Mouse (Mus musculus) megakaryocyte, embryonic 14.5 days (primary cell): ENCODE results near the gene Ctnna3. TPM values are rescaled to one million over a fixed set of nuclear protein-coding genes. Genes with fewer than 3 reads are reported as not detected.
"Not testable (repeated sequence)": the region's sequence is repeated elsewhere in the genome, so short reads cannot be mapped to it uniquely, and the experiment has no call there.

ENCODE experiments used
- H3K27me3 ChIP-seq: replicated peaks from 2 replicates; pipeline ENCODE3; 2012; ENCODE audit warnings: inconsistent platforms
- H3K36me3 ChIP-seq: replicated peaks from 2 replicates; pipeline ENCODE3; 2012; ENCODE audit warnings: low read length, inconsistent platforms, mixed read lengths
- H3K4me1 ChIP-seq: 2 replicates; pipeline ENCODE4 v1.6.1; 2012; ENCODE audit warnings: inconsistent platforms
- H3K4me3 ChIP-seq: replicated peaks from 2 replicates; pipeline ENCODE3; 2012; ENCODE audit warnings: moderate library complexity, mild to moderate bottlenecking, inconsistent platforms
- H3K9me3 ChIP-seq: 2 replicates; pipeline ENCODE4 v1.6.1; 2012; ENCODE audit warnings: inconsistent platforms
- FLI1 ChIP-seq: IDR thresholded peaks from 2 replicates; pipeline ENCODE4 v1.6.1; 2012; ENCODE audit warnings: low read length, inconsistent platforms, mixed read lengths
- GATA1 ChIP-seq: IDR thresholded peaks from 3 replicates; pipeline ENCODE4 v1.6.1; 2012; ENCODE audit warnings: mixed read lengths, low read length, inconsistent platforms, borderline replicate concordance
- polyA plus RNA-seq: library from polyadenylated mRNA; stranded (reverse); fragments of >175 nt; gene quantifications from 2 replicates; pipeline ENCODE4 v1.2.3, GENCODE M21; 2012; ENCODE audit warnings: low replicate concordance; ENCODE audit not compliant: insufficient read depth

The Ctnna3 gene
- polyA plus RNA-seq, 1 experiment = not detected

DNA sequence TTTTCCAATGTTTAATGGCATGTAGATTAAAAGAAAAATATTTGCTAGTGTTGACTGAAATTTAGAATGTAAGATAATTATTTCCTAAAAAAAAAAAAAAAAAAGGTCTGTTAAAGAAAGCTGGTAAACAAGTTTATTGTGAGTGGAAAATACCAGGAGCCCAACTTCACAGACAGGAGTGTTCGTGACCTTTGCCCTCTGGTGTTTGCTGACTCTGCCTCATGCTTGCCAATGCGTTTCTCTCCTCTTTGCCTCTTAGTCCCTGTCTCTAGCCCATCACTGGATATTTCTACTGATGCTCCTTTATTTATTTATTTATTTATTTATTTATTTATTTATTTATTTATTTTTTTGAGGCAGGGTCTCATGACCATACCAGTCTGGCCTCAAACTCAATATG lies 26.3 kb upstream of the Ctnna3 start:
- H3K27me3 ChIP-seq = no peaks in the 10 kb centered on the region
- TF ChIP-seq GATA1 (no peak), FLI1 (no peak)
- no peaks in the 10 kb centered on the region for H3K9me3 ChIP-seq
- H3K4me3 ChIP-seq = no peak overlapping the region
- no peaks in the 10 kb centered on the region for H3K36me3 ChIP-seq
- H3K4me1 ChIP-seq = no peaks in the 10 kb centered on the region

DNA sequence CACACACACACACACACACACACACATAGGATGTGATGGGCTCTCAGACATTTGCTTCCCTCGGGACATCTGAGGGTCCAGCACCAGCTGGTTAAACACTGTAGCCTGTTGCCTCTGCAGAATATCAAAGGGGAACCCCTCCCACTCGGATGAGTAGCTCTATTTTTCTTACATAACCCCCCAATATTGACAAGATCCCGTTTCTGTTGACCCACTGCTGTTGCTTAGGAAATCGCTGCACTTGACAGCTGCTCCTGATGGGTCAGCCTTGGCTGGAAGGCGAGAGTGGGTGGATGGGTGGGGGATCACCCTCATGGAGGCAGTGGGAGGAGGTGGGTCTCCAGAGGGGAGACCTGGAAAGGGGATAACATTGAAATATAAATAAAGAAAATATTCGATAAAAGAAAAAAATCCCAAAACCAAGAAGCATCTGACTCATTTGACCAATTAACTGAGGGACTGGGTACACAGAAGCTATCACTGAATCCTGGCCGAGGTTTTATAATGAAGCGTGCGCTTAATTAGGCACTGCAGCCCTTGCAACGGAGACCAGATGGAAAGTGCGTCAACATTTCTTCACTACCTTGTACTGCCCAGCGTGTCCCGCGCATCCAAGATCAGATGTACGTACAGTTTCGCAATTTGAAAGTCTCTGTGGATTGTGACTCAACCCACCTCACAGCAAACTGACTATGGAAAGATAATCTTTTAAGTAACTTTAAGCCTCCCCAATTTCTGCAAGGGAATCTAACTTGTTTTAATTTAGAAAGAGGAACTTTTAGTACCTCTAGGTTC lies 19.5 kb upstream of the Ctnna3 start:
- no peaks in the 10 kb centered on the region for H3K9me3 ChIP-seq
- H3K4me3 ChIP-seq = no peak overlapping the region
- TF ChIP-seq FLI1 = no peak
- no peak for TF ChIP-seq GATA1
- H3K4me1 ChIP-seq = no peaks in the 10 kb centered on the region
- no peaks in the 10 kb centered on the region for H3K27me3 ChIP-seq
- no peaks in the 10 kb centered on the region for H3K36me3 ChIP-seq

DNA sequence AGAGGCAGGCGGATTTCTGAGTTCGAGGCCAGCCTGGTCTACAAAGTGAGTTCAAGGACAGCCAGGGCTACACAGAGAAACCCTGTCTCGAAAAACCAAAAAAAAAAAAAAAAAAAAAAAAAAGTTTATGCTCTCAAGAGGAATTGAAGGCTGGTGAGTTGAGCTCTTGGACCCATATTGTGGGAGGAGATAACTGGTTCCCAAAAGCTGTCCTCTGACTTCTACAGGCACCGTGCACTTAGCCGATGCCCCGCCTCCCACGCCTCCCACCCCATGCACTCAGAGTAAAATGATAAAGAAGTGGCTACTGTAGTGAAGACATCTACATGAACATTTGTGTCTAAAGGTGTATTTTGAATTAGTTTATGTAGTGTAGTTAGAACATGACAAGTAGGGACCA lies 18.2 kb upstream of the Ctnna3 start:
- not testable (repeated sequence) for H3K27me3 ChIP-seq, H3K36me3 ChIP-seq, H3K9me3 ChIP-seq, H3K4me3 ChIP-seq, H3K4me1 ChIP-seq

DNA sequence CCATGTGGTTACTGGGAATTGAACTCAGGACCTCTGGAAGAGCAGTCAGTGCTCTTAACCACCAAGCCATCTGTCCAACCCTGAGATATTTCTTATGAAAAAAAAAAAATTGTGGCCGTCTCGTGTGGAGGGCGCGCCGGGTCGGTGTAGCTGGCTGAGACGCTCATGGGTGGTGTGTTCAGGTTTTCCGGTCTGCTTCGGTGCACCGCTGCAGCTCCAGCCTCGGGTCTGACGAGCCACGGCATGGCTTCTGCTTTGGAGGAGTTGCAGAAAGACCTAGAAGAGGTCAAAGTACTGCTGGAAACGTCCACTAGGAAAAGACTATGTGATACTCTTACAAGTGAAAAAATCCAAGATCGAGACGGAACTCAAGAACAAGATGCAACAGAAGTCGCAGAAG lies 17.1 kb upstream of the Ctnna3 start:
- H3K9me3 ChIP-seq = no peaks in the 10 kb centered on the region
- no peak overlapping the region for H3K4me3 ChIP-seq
- peaks cover 3% of the 10 kb centered on the region for H3K27me3 ChIP-seq
- no peaks in the 10 kb centered on the region for H3K36me3 ChIP-seq
- TF ChIP-seq GATA1 (no peak), FLI1 (no peak)
- H3K4me1 ChIP-seq = peaks cover 3% of the 10 kb centered on the region; the same call in 1 of the 2 replicates

- no peak overlapping the region for H3K4me3 ChIP-seq
- H3K27me3 ChIP-seq = peaks cover 7% of the 10 kb centered on the region
- no peak for TF ChIP-seq FLI1
- no peak for TF ChIP-seq GATA1
- no peaks in the 10 kb centered on the region for H3K9me3 ChIP-seq
- no peaks in the 10 kb centered on the region for H3K36me3 ChIP-seq
- peaks cover 3% of the 10 kb centered on the region; the same call in 1 of the 2 replicates for H3K4me1 ChIP-seq
These were observed 14.6 kb upstream of the Ctnna3 start for GRCm38 (mm10) chr10:63415287-63415686.

DNA sequence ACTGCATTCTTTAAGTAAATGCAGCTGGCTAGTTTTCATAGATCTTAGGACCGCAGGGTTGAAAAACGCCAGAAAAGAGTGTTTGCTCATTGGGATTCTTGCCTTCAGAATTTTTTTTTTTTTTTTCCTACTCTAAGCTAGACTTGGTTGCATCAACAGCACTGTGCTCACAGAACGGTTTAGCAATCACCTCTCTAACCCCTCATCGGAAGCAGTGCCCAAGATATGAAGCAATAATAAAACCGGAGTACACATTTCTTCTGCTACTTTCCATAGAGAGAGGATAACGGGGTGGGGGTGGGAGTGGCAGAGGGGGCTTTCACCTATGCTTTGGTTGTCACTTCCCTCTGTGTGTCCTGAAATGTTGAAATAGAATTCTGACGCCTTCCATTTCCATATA lies 14.0 kb upstream of the Ctnna3 start:
- H3K27me3 ChIP-seq = peaks cover 7% of the 10 kb centered on the region
- H3K9me3 ChIP-seq = no peaks in the 10 kb centered on the region
- TF ChIP-seq FLI1 (no peak), GATA1 (no peak)
- H3K36me3 ChIP-seq = no peaks in the 10 kb centered on the region
- H3K4me1 ChIP-seq = peaks cover 3% of the 10 kb centered on the region; the same call in 1 of the 2 replicates
- H3K4me3 ChIP-seq = no peak overlapping the region

DNA sequence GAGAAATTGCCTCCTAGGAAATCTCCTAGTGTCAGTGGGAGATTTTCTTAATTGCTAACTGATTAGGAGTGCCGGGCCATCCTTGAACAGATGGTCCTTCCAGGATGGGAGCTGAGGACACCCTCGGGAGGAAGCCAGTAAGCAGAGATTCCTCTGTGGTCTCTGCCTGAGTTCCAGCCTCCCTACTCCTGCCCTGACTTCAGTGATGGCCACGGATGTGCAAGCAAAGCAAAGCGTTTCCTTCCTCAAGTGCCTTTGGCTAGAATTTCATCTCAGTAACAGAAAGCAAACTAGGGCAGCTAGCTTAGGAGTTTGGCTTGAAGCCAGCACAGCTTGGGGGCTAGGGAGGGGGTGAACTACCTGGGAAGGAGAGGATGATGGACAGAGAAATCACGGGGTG lies 12.8 kb upstream of the Ctnna3 start:
- Histone ChIP-seq H3K4me1 (peaks cover 3% of the 10 kb centered on the region; the same call in 1 of the 2 replicates), H3K4me3 (no peak overlapping the region), H3K36me3 (no peaks in the 10 kb centered on the region), H3K9me3 (no peaks in the 10 kb centered on the region), H3K27me3 (peaks cover 7% of the 10 kb centered on the region)
- no peak for TF ChIP-seq FLI1
- TF ChIP-seq GATA1 = no peak

DNA sequence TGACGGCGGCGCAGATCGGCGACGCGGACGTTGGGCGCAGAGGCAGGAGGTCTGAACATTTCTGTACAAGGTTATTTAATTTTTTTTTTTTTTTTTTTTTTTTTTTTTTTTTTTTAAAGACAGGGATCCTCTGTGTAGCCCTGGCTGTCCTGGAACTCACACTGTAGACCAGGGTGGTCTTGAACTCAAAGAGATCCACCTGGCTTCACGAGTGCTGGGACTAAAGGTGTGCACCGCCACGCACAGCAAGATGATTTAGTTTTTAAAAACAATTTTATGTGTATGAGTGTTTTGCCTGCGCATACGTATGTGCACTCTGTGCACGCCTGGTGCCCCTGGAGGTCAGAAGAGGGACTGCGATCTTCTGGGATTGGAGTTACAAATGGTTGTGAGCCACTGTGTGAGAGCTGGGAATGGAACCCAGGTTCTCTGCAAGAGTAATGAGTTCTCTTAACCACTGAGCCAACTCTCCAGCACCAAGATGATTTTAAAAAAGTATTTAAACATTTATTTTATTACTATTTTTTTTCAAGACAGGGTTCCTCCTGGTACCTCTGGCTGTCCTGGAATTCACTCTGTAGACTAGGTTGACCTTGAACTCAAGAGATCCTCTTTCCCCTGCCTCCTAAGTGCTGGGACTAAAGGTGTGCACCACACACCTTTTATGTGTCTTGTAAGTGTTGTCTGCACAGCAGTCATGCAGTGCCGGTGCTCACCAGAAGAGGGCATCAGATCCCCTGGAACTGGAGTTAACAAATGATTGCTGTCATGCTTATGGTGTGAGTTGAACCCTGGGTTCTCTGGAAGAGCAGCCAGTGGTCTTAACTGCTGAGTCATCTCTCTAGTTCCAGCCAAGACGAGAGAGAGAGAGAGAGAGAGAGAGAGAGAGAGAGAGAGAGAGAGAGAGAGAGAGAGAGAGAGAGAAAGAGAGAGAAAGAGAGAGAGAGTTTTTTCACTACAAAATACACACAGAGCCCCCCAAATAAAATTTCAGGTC lies 7.9 kb upstream of the Ctnna3 start, which contains the start of gene Gm7075:
Gm7075 (minus strand) TSS at position 51 of the 997 bp plus-strand sequence.
- H3K4me3 ChIP-seq = no peak within 1 kb of the TSS

DNA sequence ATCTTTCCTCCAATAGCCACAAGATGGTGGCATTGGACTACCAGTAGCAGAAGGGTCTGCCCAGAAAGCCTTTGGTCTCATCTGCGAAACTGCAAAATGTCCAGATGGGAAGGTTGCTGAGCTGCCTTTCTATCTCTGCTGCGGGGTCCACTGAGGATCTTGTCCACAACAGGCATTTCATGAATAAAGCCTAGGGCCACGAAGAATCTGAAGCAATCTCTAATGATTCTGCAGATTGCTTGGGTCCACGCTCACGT lies 7.2 kb upstream of the Ctnna3 start:
- no peak for TF ChIP-seq GATA1
- no peak for TF ChIP-seq FLI1
- H3K9me3 ChIP-seq = no peaks in the 10 kb centered on the region
- H3K4me1 ChIP-seq = peaks cover 8% of the 10 kb centered on the region; the same call in 1 of the 2 replicates
- no peaks in the 10 kb centered on the region for H3K36me3 ChIP-seq
- peaks cover 3% of the 10 kb centered on the region for H3K27me3 ChIP-seq
- no peak overlapping the region for H3K4me3 ChIP-seq

More for the DNA sequence above, 7.9 kb upstream of the Ctnna3 start, which contains the start of gene Gm7075:
- no peaks in the 10 kb centered on the region for H3K36me3 ChIP-seq
- H3K27me3 ChIP-seq = peaks cover 6% of the 10 kb centered on the region
- no peaks in the 10 kb centered on the region for H3K9me3 ChIP-seq
- TF ChIP-seq GATA1 (no peak), FLI1 (no peak)
- H3K4me1 ChIP-seq = peaks cover 10% of the 10 kb centered on the region

GRCm38 (mm10) chr10:63423591-63424474 lies 6.1 kb upstream of the Ctnna3 start:
- no peak for TF ChIP-seq FLI1
- TF ChIP-seq GATA1 = no peak
- H3K9me3 ChIP-seq = no peaks in the 10 kb centered on the region
- H3K4me3 ChIP-seq = no peak overlapping the region
- H3K27me3 ChIP-seq = peaks cover 3% of the 10 kb centered on the region
- H3K4me1 ChIP-seq = peaks cover 13% of the 10 kb centered on the region
- H3K36me3 ChIP-seq = no peaks in the 10 kb centered on the region
